Mouse (Mus musculus) neural tube, embryonic 15.5 days (tissue): ENCODE data around the gene Mib2. TPM values are rescaled to one million over a fixed set of nuclear protein-coding genes. Genes with fewer than 3 reads are reported as not detected.
"Not testable (repeated sequence)": the region's sequence is repeated elsewhere in the genome, so short reads cannot be mapped to it uniquely, and the experiment has no call there.

Source experiments
- ATAC-seq: fragments of 200-750 bp; cut with Nextera tagmentation; 2 replicates; pipeline ENCODE4 v1.8.0; 2017; ENCODE audit warnings: mild to moderate bottlenecking, moderate TSS enrichment, moderate library complexity; ENCODE audit not compliant: low FRiP score
- H3K27ac ChIP-seq: fragments of 300-500 bp; sonication (generic); replicated peaks from 2 replicates; pipeline ENCODE4 v1.5.1; 2015; ENCODE audit warnings: mild to moderate bottlenecking, inconsistent platforms
- H3K27me3 ChIP-seq: fragments of 300-500 bp; sonication (generic); replicated peaks from 2 replicates; pipeline ENCODE4 v1.6.1; 2015; ENCODE audit warnings: inconsistent platforms
- H3K36me3 ChIP-seq: fragments of 300-500 bp; sonication (generic); 2 replicates; pipeline ENCODE4 v1.6.1; 2015; ENCODE audit warnings: inconsistent platforms
- H3K4me1 ChIP-seq: fragments of 300-500 bp; sonication (generic); 2 replicates; pipeline ENCODE4 v1.6.1; 2015; ENCODE audit warnings: inconsistent platforms
- H3K4me2 ChIP-seq: fragments of 300-500 bp; sonication (generic); 2 replicates; pipeline ENCODE4 v1.6.1; 2015; ENCODE audit warnings: inconsistent platforms, mild to moderate bottlenecking, moderate library complexity
- H3K4me3 ChIP-seq: fragments of 300-500 bp; sonication (generic); replicated peaks from 2 replicates; pipeline ENCODE4 v1.5.1; 2015; ENCODE audit warnings: mild to moderate bottlenecking, inconsistent platforms
- H3K9ac ChIP-seq: fragments of 300-500 bp; sonication (generic); replicated peaks from 2 replicates; pipeline ENCODE4 v1.6.1; 2015; ENCODE audit warnings: mild to moderate bottlenecking, inconsistent platforms
- H3K9me3 ChIP-seq: fragments of 300-500 bp; sonication (generic); replicated peaks from 2 replicates; pipeline ENCODE4 v1.6.1; 2016; ENCODE audit warnings: inconsistent platforms
- WGBS: fragments of 180-500 bp; shearing (Covaris S2); methylation state at CpG from one replicate; pipeline ENCODE4 v1.1.7; 2015; ENCODE audit warnings: mixed read lengths; 5-methylcytosine and 5-hydroxymethylcytosine counted together
- polyA plus RNA-seq: library from polyadenylated mRNA; unstranded; fragments of >200 nt; fragmentation: Nextera tagmentation; extraction: Ambion mirVana; gene quantifications from 2 replicates; pipeline ENCODE4 v1.2.1, GENCODE M21; 2015

Gene Mib2
- polyA plus RNA-seq, 1 experiment from 2014 or later, result 54.7 TPM

DNA sequence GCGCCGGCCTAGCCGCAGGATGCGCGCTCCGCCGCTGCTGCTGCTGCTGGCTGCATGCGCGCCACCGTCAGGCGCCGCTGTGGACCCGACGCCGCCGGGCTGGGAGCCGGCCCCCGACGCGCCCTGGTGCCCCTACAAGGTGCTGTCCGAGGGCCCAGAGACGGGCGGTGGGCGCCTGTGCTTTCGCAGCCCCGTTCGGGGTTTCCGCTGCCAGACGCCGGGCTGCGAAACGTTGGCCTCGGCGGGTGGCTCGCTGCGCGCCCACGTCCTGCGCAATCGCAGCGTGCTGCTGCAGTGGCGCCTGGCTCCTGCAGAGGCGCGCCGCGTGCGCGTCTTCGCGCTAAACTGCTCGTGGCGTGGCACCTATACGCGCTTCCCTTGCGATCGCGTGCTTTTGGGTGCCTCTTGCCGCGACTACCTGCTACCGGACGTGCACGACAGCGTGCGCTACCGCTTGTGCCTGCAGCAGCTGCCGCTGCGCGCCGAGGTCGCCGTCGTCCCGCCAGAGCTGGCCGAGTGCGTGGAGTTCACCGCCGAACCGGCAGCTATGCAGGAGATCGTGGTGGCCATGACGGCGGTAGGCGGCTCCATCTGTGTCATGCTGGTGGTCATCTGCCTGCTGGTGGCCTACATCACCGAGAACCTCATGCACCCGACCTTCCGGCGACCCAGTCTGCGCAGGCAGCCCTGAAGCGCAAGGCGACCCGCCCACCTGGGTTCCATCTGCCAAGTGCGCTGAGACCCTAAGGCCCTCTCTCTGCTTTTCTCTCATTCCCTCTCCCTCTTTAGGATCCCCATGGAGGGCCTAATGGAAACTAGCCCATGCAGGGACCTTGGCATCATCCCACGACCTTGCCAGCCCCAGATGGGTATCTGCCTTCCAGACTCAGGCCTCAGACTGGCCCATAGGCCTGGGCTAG is 25.7 kb upstream of the Mib2 start:
- WGBS, result under 1% methylated on average over 81 of the region's 92 CpGs
- H3K4me1 ChIP-seq, result peaks cover 28% of the 10 kb centered on the region
- peak overlapping the region; percentile 85 for H3K4me2 ChIP-seq
- ATAC-seq, result peak; percentile 91
- no peaks in the 10 kb centered on the region for H3K36me3 ChIP-seq
- H3K27ac ChIP-seq, result peak overlapping the region; percentile 97
- H3K9ac ChIP-seq, result peak overlapping the region; percentile 87
- no peaks in the 10 kb centered on the region for H3K9me3 ChIP-seq
- peak overlapping the region; percentile 61 for H3K4me3 ChIP-seq
- no peaks in the 10 kb centered on the region for H3K27me3 ChIP-seq

DNA sequence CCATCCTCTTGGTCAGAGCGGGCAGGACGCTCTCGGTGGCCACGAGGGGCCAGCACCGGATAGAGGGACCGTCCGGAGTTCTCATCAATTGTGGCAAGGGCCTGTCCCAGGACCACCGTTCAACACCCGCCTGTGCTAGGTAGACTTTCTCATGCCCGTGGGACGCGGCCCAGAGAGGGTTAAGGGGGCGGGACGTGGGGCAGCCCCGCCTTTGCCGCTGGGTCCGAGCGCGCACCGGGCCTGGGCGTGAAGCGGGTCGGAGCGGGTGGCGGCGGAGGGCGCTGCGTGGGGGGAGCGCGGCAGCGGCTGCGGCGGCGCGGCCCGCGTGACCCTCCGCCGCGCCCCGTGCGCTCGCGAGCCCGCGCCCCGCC is 25.1 kb upstream of the Mib2 start, which contains the start of gene Fndc10:
Gene Fndc10, plus strand, starts transcription at position 232 of the 371 bp plus-strand sequence.
- H3K4me1 ChIP-seq, result peaks cover 28% of the 10 kb centered on the region
- peak within 1 kb of the TSS; percentile 97 for H3K27ac ChIP-seq
- H3K9me3 ChIP-seq, result no peaks in the 10 kb centered on the region
- H3K27me3 ChIP-seq, result no peaks in the 10 kb centered on the region
- H3K4me2 ChIP-seq, result peak within 1 kb of the TSS; percentile 85
- WGBS, result under 1% methylated on average over 36 of the region's 47 CpGs
- H3K4me3 ChIP-seq, result peak within 1 kb of the TSS; percentile 61
- ATAC-seq, result peak; percentile 91
- H3K36me3 ChIP-seq, result no peaks in the 10 kb centered on the region
- peak within 1 kb of the TSS; percentile 87 for H3K9ac ChIP-seq

DNA sequence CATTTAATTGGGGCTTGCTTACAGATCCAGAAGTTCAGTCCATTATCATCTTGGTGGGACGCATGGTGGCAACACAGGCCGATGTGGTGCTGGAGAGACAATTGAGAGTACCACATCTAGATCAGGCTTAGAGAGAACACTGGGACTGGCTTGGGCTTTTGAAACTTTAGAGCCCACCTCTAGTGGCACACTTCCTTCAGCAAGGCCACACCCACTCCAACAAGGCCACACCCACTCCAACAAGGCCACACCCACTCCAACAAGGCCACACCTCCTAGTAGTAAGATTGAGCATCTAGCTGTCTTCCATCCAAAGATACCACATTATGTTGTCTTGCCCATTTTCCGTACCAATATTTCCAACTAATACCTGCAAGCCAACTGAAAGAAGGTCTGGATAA is 23.4 kb upstream of the Mib2 start:
- H3K4me2 ChIP-seq, result no peak overlapping the region
- no peak overlapping the region for H3K27ac ChIP-seq
- H3K27me3 ChIP-seq, result no peaks in the 10 kb centered on the region
- H3K4me3 ChIP-seq, result no peak overlapping the region
- H3K9ac ChIP-seq, result no peak overlapping the region
- H3K9me3 ChIP-seq, result no peaks in the 10 kb centered on the region
- H3K4me1 ChIP-seq, result peaks cover 28% of the 10 kb centered on the region
- WGBS, result 95% methylated on average over 3 of the region's 3 CpGs
- no peaks in the 10 kb centered on the region for H3K36me3 ChIP-seq
- ATAC-seq, result no peak

DNA sequence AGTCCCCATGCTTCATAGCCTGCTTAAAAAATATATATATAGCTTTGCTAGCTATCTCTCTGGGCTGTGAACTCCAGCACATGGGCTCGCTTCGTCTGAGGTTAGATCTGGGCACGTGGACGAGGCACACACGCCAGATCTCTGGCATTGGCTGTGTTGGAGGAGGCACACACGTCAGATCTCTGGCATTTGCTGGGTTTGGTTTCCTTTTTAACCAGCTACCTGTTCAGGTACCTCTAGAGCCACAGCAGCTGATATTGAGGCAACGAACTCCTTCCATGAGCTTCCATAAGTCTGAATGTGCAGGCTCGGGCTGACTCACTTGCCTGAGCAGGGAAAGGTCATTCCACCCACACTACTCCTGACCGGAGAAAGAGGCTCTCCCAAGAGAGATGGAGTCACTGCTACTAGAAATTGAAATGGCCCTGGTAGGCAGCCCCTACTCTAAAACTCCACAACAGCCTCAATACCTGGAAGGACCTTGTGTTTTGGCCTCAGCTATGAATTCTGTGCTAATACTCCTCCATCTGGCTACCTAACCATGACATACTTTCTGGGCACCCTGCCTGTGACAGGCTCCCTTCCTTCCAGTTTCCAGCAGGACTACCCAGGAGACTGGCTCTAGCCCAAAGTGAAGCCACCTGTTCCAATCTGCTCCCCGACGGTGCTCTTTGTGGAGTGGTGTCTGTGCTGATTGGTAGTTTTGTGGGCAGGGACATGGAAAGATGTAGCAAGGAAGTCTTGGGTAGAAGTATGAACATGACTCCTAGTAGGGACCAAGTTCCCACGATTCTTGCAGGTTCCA is 21.8 kb upstream of the Mib2 start:
- Histone ChIP-seq H3K27ac (no peak overlapping the region), H3K27me3 (0 out of 2 replicates have a peak, but pooled peaks cover 2% of the 10 kb centered on the region)

DNA sequence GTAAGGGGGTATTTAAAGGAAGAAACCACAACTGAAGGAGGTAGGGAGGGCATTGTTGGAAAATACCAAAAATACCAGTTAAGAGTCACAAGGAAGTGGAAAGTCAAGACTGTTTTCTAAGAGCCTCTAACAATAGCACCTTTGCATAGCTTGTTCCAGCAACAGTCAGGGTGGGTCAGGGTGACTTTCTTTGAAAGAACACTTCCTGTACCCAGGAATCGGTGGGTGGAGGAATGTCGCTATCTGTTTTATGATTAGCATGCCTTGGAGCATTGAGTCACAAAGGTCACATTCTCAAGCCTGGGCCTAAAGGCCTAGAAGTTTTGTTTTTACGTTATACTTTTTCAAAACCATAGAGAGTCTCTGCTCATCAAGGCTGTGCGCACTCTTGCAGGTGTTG is 18.8 kb upstream of the Mib2 start:
- H3K36me3 ChIP-seq, H3K4me3 ChIP-seq, H3K4me2 ChIP-seq, ATAC-seq, H3K27me3 ChIP-seq, H3K9ac ChIP-seq, H3K9me3 ChIP-seq, H3K4me1 ChIP-seq, H3K27ac ChIP-seq: not testable (repeated sequence)
- WGBS, result 87% methylated on average over 4 of the region's 4 CpGs

More for the DNA sequence above, 21.8 kb upstream of the Mib2 start:
- Histone ChIP-seq H3K36me3 (no peaks in the 10 kb centered on the region), H3K4me2 (no peak overlapping the region), H3K9ac (no peak overlapping the region), H3K4me1 (peaks cover 12% of the 10 kb centered on the region), H3K9me3 (no peaks in the 10 kb centered on the region), H3K4me3 (no peak overlapping the region)
- no peak for ATAC-seq
- 86% methylated on average over 12 of the region's 12 CpGs for WGBS

DNA sequence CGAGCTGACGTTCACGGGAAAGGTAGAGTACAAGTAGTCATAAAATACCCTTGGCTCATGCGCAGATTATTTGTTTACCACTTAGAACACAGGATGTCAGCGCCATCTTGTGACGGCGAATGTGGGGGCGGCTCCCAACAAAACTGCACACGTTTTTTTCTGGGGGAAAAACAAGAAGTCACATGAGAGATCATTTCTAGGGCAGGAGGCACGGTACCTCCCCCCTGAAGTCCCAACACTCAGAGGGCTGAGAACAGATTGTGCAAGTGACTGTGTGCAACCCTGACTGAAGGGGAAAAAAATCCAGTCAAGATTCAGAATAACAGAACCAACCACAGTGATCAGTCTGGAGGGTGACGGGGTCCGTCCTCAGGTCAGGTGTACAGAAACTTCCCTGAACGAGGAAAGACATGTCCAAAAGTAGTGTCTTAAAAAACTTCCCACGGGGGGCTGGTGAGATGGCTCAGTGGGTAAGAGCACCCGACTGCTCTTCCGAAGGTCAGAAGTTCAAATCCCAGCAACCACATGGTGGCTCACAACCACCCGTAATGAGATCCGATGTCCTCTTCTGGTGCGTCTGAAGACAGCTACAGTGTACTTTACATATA is 14.8 kb upstream of the Mib2 start:
- WGBS, result 92% methylated on average over 16 of the region's 19 CpGs
- H3K4me2 ChIP-seq, H3K9me3 ChIP-seq, H3K27me3 ChIP-seq, H3K4me1 ChIP-seq, H3K27ac ChIP-seq, H3K36me3 ChIP-seq, ATAC-seq, H3K9ac ChIP-seq, H3K4me3 ChIP-seq: not testable (repeated sequence)

DNA sequence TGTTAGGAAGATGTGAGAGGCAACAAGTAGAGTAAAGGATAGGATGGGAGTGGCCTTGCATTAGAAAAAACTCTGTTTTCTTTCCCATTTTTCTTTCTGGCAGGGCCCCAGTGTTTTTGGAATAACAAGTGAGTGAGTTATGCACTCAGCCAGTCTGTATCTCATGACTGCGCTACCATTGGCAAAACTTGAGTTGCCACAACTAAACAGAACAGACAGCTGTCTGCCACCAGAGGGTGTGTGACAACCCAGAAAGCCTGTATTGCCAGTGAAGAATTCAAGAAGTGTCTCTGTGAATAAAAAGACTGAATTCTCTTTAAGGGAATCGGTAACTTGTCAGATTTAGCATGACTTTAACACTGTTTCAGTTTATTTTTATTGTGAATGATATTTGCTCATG is 7.0 kb upstream of the Mib2 start:
- no peak overlapping the region for H3K27ac ChIP-seq
- H3K4me3 ChIP-seq, result no peak overlapping the region
- H3K4me2 ChIP-seq, result no peak overlapping the region
- no peak overlapping the region for H3K9ac ChIP-seq
- H3K27me3 ChIP-seq, result peaks cover 3% of the 10 kb centered on the region; the same call in 1 of the 2 replicates
- H3K4me1 ChIP-seq, result no peaks in the 10 kb centered on the region
- ATAC-seq, result no peak
- H3K36me3 ChIP-seq, result no peaks in the 10 kb centered on the region
- WGBS, result 83% methylated on average over 2 of the region's 2 CpGs
- no peaks in the 10 kb centered on the region for H3K9me3 ChIP-seq

DNA sequence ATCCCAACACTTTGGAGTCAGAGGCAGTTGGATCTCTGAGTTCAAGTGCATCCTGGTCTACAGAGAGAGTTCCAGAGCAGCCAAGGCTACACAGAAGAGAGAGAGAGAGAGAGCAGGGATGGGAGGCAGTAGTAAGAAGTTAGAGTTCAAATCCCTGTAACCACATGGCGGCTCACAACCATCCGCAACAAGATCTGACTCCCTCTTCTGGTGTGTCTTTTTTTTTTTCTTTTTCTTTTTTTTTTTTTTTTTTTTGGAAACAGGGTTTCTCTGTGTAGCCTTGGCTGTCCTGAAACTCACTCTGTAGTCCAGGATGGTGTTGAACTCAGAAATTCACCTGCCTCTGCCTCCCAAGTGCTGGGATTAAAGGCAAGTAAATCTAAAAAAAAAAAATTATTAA is 3.1 kb upstream of the Mib2 start:
- no peak overlapping the region for H3K9ac ChIP-seq
- no peak overlapping the region for H3K4me2 ChIP-seq
- 58% methylated on average over 2 of the region's 2 CpGs for WGBS
- H3K27me3 ChIP-seq, result peaks cover 3% of the 10 kb centered on the region; the same call in 1 of the 2 replicates
- ATAC-seq, result no peak
- H3K4me3 ChIP-seq, result no peak overlapping the region
- H3K9me3 ChIP-seq, result no peaks in the 10 kb centered on the region
- no peak overlapping the region for H3K27ac ChIP-seq
- no peaks in the 10 kb centered on the region for H3K36me3 ChIP-seq
- peaks cover 14% of the 10 kb centered on the region for H3K4me1 ChIP-seq

DNA sequence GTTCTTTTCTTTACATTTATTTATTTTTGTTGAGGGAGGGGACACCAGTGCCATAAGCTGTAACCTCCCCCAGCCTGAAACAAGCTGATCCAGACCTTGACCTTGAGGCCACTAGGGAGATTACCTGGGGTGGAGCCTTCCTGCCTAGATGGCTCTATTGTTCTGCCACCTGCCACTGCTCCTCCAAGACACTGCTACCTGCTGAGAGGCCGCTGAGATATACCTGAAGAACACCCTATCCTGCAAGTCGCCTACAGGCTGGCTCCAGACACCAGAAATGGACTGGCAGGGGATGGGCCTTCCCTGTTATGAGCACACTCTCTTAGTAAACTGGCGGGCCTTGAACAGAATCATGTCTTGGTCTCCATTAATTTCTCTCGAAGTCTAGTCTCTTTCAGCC is 1.2 kb upstream of the Mib2 start:
- not testable (repeated sequence) for H3K27ac ChIP-seq, ATAC-seq, H3K9me3 ChIP-seq, H3K4me2 ChIP-seq, H3K9ac ChIP-seq, H3K36me3 ChIP-seq, H3K4me3 ChIP-seq, H3K27me3 ChIP-seq
- H3K4me1 ChIP-seq, result peaks cover 20% of the 10 kb centered on the region
- WGBS, result 57% methylated on average over 4 of the region's 4 CpGs

DNA sequence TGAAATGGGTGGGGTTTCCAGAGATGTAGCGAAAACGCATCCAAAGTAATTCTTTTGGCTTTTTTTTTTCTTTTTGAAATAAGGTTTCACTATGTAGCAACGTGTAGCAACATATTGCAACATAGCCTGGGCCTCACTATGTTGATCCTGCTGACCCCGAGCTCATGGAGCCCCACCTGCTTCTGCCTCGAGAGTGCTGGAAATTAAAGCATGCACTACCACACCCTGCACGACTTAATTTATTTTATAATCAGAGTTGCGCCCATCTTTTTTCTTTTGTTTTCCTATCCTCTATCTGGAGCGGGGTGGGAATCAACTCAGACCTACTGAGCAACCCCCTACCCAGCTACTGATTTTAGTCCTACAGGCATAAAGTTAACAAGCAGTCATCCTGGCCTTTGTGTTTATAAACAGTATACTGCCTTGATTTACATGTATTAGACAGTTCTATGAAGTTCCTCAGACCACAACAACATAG is 639 bp upstream of the Mib2 start:
- Histone ChIP-seq H3K4me2 (peak overlapping the region; percentile 87), H3K4me1 (peaks cover 20% of the 10 kb centered on the region), H3K4me3 (peak overlapping the region; percentile 96), H3K27ac (peak overlapping the region; percentile 90; the same call in 1 of the 2 replicates), H3K9me3 (no peaks in the 10 kb centered on the region), H3K9ac (peak overlapping the region; percentile 29; the same call in 1 of the 2 replicates), H3K27me3 (peaks cover 3% of the 10 kb centered on the region; the same call in 1 of the 2 replicates), H3K36me3 (peaks cover 11% of the 10 kb centered on the region)
- 1% methylated on average over 8 of the region's 8 CpGs for WGBS
- peak; percentile 12 for ATAC-seq

DNA sequence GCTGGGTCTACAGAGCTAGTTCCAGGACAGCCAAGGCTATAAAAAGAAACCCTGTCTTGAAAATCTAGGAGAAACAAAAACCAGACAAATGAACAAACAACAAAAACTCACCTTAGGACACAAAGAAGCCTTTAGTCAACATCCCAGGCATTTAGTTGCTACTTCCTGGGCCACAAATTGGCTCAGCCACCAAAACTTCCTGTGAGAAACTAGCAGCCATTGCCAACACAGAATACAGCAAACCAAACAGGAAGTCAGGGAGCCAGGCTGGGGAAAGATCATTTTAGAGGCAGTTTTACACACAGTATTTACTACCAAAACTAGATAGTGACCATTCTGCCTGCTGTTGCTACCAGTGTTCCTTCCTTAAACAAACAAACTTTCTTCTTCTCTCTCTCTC is 2.1 kb downstream of the Mib2 start:
- Histone ChIP-seq H3K9me3 (no peaks in the 10 kb centered on the region), H3K27me3 (no peaks in the 10 kb centered on the region), H3K9ac (no peak overlapping the region), H3K4me1 (peaks cover 20% of the 10 kb centered on the region), H3K4me3 (no peak overlapping the region), H3K27ac (no peak overlapping the region), H3K36me3 (peaks cover 26% of the 10 kb centered on the region), H3K4me2 (no peak overlapping the region)
- no peak for ATAC-seq
